Mouse (Mus musculus) T-helper 2 cell (primary cell): ENCODE data around the gene Midn.

Source experiments
- in situ Hi-C: fragments of 300-600 bp; cut with MboI, MseI; formaldehyde crosslinking; loops from one replicate; pipeline ENCODE4 v1.15.1; 2025; ENCODE audit warnings: high pct_unique_total_duplicates

Gene Midn

DNA sequence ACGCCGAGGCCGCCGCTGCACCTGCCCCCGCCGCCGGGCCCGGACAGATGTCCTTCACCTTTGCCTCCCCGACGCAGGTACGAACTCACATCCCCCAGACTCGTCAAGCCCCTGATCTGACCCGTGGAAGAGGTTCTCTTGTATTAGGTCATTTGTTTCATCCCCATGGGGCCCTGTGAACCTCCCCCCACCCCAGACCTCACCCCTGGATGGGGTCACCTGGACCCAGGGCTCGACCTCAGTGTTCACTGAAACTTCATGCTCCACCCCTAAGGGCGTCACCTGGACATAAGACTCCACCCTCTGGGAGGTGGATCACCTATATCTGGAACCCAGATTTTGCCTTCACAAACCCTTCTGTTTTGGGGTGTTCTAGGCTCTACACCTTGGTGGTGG lies 5.5 kb upstream of the Midn start:
- in situ Hi-C loops = loop anchor here (5.0 to 10.0 kb wide), 2 partner anchors 155 to 792 kb away; partner anchors contain the start of genes Cnn2 and Gadd45b

DNA sequence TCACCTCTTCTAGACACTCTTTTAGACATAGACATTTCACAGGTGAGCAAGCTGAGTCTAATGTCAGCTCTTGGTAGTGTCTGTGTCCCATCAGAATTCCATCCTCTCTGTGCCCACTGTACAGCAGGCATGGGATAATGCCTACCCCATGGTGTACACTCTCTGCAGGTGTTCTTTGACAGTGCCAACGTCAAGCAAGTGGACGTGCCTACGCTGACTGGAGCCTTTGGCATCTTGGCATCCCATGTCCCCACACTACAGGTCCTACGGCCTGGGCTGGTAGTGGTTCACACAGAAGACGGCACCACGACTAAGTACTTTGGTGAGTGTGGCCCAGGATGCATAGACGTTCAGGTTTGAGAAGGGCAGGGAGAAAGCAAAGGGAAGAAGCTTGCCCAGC lies 4.4 kb upstream of the Midn start:
- in situ Hi-C loops = loop anchor here (5.0 to 10.0 kb wide), 2 partner anchors 156 to 791 kb away; partner anchors contain the start of genes Cnn2 and Gadd45b

DNA sequence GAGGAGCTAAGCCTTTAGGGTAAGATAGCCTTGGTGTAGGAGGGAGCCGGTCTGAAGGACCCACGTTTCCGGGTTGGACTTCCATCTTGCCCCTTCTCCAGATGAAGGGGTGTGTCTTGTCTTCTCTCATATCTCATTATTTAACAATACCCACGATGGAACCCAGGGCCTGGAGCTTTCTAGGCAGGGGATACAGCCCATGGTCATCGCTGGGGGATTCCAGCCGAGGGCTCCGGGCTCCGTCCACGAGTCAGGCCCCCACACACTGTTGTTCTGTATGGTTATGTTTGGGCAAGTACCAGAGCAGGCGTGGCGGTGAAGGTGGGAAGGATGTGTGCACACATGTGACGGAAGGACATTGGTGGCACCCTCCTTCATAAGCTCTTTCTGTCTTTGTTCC lies 3.9 kb upstream of the Midn start:
- in situ Hi-C loops = loop anchor here (5.0 to 10.0 kb wide), 2 partner anchors 157 to 791 kb away; partner anchors contain the start of genes Cnn2 and Gadd45b

GRCm38 (mm10) chr10:80144864-80145838 lies 2.9 kb upstream of the Midn start:
- in situ Hi-C loops = loop anchor here (5.0 to 10.0 kb wide), 2 partner anchors 158 to 790 kb away; partner anchors contain the start of genes Cnn2 and Gadd45b

- in situ Hi-C loops = loop anchor here (10.0 kb wide), 1 partner anchor 789 kb away; the partner anchor contains the start of gene Gadd45b
Measured at GRCm38 (mm10) chr10:80145896-80146295, 2.2 kb upstream of the Midn start.

GRCm38 (mm10) chr10:80146568-80147011 lies 1.5 kb upstream of the Midn start:
- in situ Hi-C loops = loop anchor here (10.0 kb wide), 1 partner anchor 788 kb away; the partner anchor contains the start of gene Gadd45b

DNA sequence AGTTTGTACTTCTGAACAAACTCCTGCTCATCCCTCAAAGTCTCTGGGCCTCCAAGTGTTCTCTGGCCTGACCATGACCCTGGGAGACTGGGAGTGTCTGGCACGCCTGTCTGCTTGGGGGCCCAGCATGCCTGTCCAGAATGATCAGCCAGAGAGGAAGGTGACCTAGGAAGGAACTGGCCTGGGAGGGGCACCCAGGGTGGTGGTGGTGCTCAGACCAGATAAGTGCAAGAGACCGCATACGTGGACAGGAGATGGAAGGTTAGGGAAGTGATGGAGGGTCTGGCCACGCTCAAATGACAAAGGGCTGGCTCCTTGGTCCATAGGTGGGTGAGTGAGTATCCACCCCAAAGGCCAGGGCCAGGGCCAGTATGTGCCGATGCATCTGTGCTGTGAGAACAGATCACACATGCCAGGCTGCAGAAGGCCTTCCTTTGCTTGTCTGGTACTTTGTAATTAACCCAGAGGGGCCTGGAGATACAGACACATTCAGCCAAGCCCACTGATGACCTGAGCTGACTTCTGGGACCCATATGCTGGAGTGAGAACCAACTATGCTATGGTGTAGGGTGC lies 840 bp upstream of the Midn start:
- in situ Hi-C loops = loop anchor here (10.0 kb wide), 1 partner anchor 788 kb away; the partner anchor contains the start of gene Gadd45b

DNA sequence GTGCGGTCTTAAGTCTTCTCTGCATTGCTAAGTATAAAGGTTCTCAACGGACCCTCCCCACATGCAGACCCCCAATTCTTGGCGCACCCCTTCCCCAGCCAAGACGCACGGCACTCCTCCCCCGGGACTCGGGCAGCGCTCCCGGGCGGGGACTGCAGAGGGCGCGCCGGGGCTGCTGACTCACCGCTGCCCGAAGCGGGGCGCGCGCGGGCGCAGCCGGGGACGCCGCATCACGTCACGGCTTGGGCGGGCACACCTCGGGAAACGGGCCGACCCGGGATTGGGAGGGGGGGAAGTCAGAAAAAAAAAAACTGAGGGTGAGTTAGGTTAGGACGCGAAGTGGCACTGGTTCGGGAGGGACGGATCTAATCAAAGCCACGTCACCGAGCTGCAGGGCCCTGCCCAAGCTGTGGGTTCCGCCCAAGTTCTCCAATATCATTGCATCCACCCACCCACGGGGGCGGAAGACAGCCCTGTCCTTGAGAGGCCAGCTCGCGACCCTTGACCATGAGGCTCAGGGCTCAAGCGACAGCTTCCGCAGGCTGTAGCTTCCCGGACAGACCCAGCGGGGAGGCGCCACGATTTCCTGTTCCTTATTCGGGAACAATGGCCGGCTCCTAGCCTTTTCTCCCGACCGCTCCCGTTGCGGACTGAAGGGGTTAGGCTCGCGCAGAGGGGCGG lies 678 bp downstream of the Midn start:
- in situ Hi-C loops = loop anchor here (10.0 kb wide), 1 partner anchor 786 kb away; the partner anchor contains the start of gene Gadd45b

DNA sequence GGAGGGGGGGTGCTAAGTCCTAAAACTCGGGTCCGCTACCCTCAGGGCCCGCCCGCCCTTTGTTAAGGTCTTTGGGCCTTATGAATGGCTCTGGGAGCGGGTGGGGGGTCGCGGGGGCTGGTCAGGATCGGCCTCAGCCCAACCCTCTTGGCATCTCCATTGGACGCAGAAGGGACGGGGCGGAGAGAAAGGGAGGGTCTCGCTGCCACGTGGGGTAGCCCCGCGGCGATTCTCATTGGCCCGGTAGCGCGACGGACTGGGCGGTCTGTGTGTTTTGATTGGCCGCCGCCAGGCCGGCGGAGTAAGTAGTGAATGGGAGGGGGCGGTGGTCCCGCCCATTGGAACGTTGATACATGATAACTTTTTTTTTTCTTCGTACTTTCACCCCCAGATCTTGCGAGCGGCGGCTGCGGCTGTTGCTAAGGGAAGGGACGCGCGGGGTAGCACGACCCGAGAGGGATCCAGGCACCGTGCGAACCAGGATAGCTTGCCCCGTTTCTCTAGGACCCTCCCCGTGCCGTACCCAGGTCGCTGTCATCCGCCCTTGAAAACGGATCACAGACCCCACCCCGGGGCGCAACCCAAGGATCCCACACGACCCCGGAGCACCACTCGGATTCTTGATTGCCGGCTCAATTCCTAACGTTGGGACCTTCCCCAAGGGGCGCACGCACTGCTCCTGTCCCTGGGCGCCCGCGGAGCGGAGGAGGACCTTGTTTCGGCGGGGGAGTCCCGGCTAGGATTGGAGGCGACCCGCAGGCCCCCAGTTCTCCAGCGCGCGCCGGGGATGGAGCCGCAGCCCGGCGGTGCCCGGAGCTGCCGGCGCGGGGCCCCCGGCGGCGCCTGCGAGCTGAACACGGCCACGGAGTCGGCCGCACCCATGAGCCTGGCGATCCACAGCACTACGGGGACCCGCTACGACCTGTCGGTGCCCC lies 1.5 kb downstream of the Midn start:
- in situ Hi-C loops = loop anchor here (10.0 kb wide), 1 partner anchor 785 kb away; the partner anchor contains the start of gene Gadd45b

DNA sequence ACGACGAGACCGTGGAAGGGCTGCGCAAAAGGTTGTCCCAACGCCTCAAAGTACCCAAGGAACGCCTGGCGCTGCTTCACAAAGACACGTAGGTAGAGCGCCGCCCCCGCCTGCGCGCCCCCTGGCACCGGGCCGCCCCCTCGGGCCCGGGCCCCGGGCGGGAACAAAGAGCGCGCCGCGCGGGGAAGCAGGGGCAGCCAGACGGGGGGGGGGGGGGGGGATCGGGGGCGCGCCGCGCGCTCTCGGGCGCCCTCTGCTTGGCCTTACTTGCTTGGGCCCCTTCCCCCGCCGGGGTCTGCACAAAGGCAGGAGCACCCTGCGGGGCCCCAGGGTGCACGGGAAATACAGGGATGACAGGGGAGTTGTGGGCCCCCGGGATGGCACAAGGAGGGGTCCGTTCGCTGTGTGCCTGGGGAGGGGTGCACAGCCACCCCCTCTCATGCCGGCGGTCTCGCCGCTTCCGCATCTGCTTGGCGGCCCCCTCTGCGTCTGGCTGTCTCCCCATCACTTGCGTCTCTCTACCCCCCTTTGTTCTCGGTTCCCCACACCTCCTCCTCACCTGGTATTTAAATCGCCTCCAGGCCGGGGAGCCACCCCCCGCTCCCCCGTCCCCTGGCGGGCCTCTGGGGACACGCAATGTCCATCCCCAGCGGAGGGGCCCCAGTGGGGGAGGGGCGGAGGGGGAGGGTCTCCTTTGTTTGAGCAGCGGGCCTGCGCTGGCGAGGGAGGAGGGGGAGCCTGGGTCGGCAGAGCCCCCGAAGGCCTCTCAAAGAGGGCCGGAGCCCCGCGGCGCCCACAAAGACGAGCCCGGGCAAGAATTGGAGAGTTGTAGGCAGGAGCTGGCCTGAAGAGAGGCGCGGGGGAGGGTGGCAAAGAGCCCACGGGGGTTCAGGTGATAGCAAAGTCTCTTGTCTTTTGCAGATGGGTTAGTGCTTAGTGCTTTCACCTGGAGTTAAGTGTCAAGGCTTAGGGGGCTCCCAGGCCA lies 2.4 kb downstream of the Midn start:
- in situ Hi-C loops = no loop called here

DNA sequence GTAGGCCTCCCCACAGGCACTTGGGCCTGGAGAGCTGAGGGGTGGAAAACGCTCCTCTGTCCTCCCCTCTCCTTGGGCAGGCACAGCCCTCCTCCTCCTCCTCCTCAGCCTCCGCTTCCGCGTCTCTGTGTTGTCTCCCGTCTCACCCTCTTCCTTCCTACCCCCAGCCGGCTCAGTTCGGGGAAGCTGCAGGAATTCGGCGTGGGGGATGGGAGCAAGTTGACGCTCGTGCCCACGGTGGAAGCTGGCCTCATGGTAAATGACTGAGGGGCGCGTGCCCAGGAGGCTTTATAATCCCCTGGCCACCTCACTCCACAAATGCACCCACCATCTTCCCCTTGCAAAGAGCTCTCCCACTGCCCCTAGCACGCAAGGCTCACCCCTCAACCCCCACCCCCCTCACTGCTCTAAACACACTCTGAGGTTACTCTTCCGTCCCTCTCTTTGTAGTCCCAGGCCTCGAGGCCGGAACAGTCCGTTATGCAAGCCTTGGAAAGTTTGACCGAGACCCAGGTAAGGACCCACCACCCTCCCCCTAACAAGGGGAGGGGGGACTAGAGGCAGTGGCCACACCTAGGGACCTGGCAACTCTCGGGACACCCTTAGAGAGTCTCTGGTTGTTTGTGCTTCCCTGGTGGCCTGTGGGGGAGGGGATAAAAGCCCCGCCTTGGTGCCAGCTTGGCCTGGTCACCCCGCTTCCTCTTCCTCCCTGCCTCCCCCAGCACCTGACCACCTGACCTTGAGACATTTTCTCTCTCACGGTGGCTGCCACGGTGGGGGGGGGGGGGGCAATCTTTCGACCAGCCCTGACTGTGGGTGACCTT lies 3.4 kb downstream of the Midn start:
- in situ Hi-C loops = no loop called here

DNA sequence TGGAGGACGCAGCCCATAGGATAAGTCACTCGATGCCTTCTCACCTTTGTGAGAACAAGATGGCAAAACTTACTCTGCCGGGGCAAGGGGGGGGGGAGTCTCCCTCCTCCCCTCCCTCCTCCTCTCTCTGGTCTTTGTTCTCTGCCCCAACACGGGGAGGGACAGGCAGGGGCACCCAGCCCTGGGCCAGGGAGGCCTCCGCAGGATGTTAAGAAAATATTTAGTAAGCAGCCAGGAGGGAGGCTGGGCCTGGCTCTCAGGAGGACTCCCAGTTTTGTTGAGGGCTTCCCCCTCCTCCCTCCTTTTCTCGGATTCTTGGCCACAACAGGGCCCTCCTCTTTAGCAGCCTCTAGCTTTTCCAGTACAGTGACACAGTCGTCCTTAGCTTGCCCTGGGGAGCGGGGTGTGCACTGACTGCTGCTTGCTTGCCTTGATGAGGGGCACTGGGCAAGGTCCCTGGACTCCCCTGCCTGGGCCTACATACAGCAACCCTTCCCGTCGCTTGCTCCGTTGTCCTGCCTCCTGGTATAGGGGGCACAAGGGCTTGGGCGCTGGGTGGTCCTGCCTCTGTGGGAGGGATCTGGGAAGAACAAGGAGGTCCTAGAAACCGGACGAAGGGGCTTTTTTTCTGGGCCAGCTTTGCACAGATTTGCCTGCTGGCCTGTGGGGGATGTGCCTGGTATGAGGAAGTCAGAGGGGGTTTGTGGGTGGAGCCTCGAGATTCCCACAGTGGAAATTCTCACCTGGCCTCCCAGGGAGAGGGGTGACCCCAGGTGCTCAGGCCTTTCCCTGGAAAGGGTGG lies 4.2 kb downstream of the Midn start:
- in situ Hi-C loops = no loop called here

DNA sequence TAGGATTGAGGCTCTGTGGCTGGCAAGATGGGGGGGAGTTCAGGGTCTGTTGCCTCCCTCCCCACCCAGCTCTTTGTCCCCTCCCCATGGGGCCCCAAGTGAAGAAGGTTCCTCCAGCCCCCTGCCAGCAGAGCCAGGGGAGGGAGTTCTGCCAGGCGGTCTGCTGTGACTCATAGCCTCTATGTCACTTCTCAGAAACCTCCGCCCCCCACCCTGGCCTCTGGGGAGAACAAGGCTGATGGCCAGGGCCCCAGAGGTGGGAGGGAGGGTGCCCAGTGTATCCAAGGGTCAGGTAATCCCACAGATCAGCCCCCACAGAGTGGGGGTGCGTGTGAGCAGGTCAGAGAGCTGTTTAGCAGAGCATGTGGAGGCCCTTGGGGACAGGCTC lies 4.8 kb downstream of the Midn start:
- in situ Hi-C loops = no loop called here

GRCm38 (mm10) chr10:80153713-80154112 lies 5.6 kb downstream of the Midn start:
- in situ Hi-C loops = no loop called here

DNA sequence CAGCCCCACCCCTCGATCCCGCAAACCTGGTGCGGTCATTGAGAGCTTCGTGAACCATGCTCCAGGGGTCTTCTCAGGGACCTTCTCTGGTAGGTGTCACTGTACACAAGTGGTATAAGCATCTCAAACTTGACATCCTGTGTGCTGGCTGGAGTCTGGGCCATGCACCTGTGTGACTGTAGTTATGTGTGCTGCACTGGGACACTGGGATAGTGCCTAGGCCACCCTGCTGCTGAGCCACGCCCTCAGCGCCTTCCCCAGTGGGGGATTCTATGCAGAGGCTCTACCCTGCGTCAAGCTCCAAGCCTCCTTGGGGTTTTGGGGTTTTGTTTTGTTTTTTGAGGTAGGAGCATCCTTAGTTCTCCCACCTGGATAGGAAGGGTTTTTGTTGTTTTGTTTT lies 6.3 kb downstream of the Midn start:
- in situ Hi-C loops = no loop called here

GRCm38 (mm10) chr10:80155277-80155676 lies 7.2 kb downstream of the Midn start:
- in situ Hi-C loops = no loop called here

GRCm38 (mm10) chr10:80156002-80156751 lies 8.1 kb downstream of the Midn start:
- in situ Hi-C loops = no loop called here
